Mouse (Mus musculus) liver, adult 2 months (tissue): ENCODE data around the gene Prkab2.

Experiments used
- CTCF ChIP-seq: fragments of 200-500 bp; IDR thresholded peaks from 2 replicates; pipeline ENCODE4 v1.5.1; 2011; ENCODE audit warnings: low read depth, low read length, control low read depth
- POLR2A ChIP-seq: fragments of 200-500 bp; IDR thresholded peaks from 2 replicates; pipeline ENCODE4 v1.6.1; 2011; ENCODE audit warnings: low read length, control low read depth; ENCODE audit not compliant: insufficient read depth; ENCODE audit errors: extremely low read depth

- TF ChIP-seq CTCF: no peak
- no peak for TF ChIP-seq POLR2A
Measured at GRCm38 (mm10) chr3:97683560-97684195, 25.7 kb downstream of the Prkab2 start.
